Mouse (Mus musculus): ENCODE results near the gene Gm20481.
"Not testable (repeated sequence)": the region's sequence is repeated elsewhere in the genome, so short reads cannot be mapped to it uniquely, and the experiment has no call there.

Gene Gm20481

DNA sequence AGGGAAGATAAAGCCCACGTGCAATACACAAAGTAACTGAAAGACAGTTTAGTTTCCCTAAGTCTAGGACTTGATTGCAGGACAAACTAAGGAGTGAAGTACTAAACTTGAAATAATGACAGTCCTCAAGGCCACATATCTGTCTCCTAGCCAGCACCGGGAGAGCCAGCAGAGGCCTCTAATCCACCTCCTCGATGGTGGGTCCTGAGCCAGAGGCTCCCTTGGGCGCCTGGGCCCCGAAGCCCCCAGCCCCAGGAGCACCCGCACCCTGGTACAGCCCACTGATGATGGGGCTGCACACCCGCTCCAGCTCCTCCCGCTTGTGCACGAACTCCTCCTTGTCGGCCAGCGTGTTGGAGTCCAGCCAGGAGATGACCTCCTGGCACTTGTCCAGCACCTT, at the start of gene Gm20481:
TSS of gene Gm20481 (plus strand) at position 91 of the 400 bp plus-strand sequence.
- not testable (repeated sequence) for DNase-seq (ENCODE audit: low read depth, low spot score)

- no peak for DNase-seq (ENCODE audit: low read depth, low spot score)
These were observed 46.8 kb upstream of the Gm20481 start for GRCm38 (mm10) chr17:34922939-34923338.

- no peak for DNase-seq (ENCODE audit: low read depth, low spot score)
These were observed 45.5 kb upstream of the Gm20481 start for GRCm38 (mm10) chr17:34924258-34924657.

DNA sequence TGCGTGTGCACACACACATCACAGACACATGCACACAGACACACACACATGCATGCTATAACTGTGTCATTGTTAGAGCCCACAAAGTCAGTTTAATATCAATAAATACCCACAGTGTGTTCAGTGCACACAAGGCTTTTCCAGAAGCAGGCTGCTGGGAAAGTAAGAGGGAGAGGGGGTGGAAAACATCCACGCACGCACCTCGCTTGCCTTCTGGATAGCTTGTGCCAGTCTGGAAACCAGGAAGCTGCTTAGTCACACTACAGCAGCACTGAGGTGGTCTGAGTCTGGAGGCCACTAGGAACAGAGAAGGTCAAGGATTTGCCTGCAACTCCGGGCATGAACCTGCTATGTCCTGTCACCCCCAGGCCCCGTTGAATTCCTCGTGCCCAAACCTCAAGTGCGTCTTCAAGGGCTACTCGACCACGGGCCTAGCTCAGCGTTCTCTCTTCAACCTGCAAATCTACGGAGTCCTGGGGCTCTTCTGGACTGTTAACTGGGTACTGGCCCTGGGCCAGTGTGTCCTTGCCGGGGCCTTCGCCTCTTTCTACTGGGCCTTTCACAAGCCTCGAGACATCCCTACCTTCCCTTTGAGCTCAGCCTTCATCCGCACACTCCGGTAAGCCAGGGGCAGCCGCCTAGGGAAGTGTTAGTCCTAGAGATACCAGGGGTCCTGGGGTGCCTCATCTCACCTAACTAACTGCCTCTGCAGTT, 42.2 kb upstream of the Gm20481 start:
- DNase-seq (ENCODE audit: low read depth, low spot score): no peak

- no peak for DNase-seq (ENCODE audit: low read depth, low spot score)
These were observed 40.9 kb upstream of the Gm20481 start for GRCm38 (mm10) chr17:34928841-34929240.

GRCm38 (mm10) chr17:34931061-34931734, 38.5 kb upstream of the Gm20481 start, which contains the start of gene Neu1:
TSS of gene Neu1 (plus strand) at chr17:34931253.
- DNase-seq (ENCODE audit: low read depth, low spot score): peak; percentile 75

DNA sequence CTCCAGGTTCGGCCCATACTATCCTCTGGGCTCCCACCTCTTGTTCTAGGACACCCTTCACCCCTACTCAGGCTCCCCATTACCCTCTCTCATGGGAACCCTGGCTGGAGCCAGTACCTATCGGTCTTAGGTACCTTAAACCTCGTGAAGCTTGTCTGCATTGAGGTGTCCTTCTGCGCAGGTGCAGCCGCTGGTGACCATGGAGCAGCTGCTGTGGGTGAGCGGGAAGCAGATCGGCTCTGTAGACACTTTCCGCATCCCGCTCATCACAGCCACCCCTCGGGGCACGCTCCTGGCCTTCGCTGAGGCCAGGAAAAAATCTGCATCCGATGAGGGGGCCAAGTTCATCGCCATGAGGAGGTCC, 38.0 kb upstream of the Gm20481 start:
- no peak for DNase-seq (ENCODE audit: low read depth, low spot score)

GRCm38 (mm10) chr17:34932287-34932686, 37.4 kb upstream of the Gm20481 start:
- no peak for DNase-seq (ENCODE audit: low read depth, low spot score)

DNA sequence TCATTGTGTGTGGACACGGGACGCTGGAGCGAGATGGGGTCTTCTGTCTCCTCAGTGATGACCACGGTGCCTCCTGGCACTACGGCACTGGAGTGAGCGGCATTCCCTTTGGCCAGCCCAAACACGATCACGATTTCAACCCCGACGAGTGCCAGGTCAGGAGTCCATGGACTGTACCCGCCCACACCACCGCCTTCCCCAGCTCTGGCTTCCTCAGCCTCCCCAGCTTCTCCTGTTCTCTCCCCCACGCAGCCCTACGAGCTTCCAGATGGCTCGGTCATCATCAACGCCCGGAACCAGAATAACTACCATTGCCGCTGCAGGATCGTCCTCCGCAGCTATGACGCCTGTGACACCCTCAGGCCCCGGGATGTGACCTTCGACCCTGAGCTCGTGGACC, 35.7 kb upstream of the Gm20481 start:
- no peak for DNase-seq (ENCODE audit: low read depth, low spot score)

DNA sequence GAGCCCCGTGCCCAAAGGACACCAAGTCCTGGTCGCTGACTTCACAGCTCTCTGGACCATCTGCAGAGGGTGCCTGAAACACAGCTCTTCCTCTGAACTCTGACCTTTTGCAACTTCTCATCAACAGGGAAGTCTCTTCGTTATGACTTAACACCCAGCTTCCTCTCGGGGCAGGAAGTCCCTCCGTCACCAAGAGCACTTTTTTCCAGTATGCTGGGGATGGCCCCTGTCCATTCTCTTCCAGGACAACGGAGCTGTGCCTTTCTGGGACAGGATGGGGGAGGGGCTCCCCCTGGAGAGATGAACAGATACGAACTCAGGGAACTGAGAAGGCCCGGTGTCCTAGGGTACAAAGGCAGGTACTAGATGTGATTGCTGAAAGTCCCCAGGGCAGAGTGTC, 34.9 kb upstream of the Gm20481 start:
- no peak for DNase-seq (ENCODE audit: low read depth, low spot score)

GRCm38 (mm10) chr17:34937960-34938505, 31.7 kb upstream of the Gm20481 start:
- DNase-seq (ENCODE audit: low read depth, low spot score): no peak

GRCm38 (mm10) chr17:34941344-34942041, 28.2 kb upstream of the Gm20481 start:
- DNase-seq (ENCODE audit: low read depth, low spot score): no peak

DNA sequence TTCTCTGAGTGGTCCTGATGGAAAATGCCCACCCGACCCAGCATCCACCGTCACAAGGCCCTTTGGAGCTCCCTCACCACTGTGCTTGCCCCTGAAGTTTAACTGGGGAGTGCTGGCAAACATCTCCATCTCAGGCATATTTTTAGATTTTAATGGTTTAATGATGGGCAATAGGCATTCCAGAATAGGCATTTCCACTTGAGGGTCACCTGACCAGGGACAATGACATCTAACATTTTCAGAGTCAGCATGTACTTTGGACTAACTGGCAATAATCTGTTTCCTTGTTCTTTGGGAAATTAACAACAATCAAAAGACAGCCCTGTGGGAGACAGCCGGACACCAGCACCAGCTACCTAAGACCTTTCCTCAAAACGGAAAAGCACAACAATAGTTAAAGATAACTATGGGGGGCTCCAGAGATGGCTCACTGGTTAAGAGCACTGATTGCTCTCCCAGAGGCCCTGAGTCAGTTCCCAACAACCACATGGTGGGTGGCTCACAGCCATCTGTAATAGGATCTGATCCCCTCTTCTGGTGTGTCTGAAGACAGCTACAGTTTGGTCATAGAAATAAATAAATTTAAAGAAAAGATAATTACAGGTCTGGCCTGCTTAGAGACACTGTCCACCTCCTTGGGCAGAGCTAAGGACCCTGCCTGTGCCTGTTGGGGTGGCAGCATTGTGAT, 26.4 kb upstream of the Gm20481 start:
- DNase-seq (ENCODE audit: low read depth, low spot score): no peak

GRCm38 (mm10) chr17:34944362-34944761, 25.4 kb upstream of the Gm20481 start:
- no peak for DNase-seq (ENCODE audit: low read depth, low spot score)

DNA sequence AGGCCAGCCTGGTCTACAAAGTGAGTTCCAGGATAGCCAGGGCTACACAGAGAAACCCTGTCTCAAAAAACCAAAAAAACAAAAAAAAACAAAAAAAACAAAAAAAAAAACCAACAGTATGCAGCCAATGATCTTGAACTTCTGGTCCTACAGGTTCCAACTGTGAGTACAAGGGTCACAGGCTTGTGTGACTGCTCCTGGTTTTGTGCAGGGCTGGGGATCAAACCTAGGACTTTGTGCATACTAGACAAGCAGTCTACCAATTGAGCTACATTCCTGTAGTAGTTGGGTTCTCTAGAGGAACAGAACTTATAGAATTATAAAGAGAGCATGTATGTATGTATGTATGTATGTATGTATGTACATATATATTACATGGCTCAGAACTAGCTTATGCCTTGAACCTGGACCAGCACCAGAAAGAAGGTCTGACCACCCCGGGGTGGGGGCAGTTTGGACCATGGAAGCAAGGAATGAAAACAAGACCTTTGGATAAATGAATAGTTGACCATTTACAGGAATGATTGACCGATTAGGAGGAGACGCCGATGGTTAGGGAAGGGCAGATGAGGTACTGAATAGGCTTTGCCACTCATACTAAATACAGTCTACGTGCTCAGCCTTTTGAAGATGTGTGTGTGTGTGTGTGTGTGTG, 23.1 kb upstream of the Gm20481 start:
- DNase-seq (ENCODE audit: low read depth, low spot score): no peak

GRCm38 (mm10) chr17:34947606-34948005, 22.1 kb upstream of the Gm20481 start:
- DNase-seq (ENCODE audit: low read depth, low spot score): no peak

DNA sequence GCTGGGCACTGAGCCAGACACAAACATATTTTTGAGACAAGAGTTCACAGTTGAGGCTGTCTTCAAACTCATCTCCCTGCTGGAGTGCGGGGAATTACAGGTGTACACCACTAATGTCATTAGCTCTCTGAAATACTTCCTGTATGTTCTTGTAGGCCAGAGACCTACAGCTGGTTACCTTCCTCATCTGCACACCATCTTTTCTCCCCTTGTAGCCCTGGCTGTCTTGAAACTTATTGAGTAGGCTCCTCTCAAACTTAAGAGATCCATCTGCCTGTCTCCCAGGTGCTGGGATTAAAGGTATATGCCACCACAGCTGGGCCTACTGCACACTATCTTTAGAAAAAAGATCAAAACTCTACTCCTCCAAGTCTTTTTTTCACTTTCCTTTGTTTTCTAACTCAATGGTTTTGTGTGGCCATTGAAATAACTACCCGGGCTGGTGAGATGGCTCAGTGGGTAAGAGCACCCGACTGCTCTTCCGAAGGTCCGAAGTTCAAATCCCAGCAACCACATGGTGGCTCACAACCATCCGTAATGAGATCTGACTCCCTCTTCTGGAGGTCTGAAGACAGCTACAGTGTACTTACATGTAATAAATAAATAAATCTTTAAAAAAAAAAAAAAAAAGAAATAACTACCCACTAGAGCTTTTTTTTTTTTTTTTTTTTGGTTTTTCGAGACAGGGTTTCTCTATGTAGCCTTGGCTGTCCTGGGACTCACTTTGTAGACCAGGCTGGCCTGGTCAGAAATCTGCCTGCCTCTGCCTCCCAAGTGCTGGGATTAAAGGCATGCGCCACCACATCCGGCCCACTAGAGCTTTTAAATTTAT, 20.8 kb upstream of the Gm20481 start:
- DNase-seq (ENCODE audit: low read depth, low spot score): not testable (repeated sequence)

- DNase-seq (ENCODE audit: low read depth, low spot score): no peak
These were observed 20.2 kb upstream of the Gm20481 start for GRCm38 (mm10) chr17:34949553-34949969.

DNA sequence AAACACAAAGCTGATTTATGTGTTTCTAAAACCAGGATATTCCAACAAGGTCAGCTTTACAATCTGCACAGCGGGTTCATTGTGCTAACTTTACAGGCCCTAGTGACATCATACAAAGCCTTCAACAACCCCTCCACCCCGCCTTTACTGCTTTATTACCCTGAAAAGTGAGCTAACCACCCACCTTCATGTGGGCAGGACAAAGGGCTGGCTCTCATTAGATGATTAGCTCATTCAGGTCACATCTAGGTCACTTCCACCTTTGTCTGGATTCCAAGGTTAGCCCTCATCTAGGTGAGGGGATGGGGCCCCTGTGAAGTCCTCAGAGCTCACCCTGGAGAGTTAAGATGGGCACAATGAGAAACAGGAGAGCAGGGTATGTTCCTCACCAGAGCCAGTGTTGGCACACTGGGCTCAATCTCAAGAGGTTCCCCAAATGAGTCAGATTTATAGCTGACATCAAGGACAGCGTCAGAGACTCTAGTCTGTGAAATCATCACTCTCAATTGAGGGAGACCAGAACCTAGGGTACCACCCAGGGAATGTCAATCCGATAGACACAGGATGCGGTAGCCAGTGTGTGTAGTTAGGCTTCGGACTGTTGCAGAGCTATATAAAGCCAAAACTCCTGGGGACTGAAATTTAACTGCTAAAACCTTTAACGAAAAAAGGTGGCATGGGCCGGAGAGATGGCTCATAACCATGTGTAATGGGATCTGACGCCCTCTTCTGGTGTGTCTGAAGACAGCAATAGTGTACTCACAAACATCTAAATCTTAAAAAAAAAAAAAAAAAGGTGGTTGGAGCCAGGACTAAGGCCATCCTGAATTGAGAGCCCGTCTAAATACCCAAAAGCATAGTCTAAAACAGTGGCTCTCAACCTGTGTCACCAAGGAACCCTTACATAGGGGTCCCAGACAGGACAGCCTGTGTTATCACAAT, 18.9 kb upstream of the Gm20481 start:
- no peak for DNase-seq (ENCODE audit: low read depth, low spot score)

Data from c-Kit-negative CD71-positive TER-119-positive erythroid progenitor cells, embryonic 14.5 days (primary cell).